Mouse (Mus musculus): Measurements from ENCODE around the gene Snrnp70. TPM values are rescaled to one million over a fixed set of nuclear protein-coding genes. Genes with fewer than 3 reads are reported as not detected.
A peak's percentile ranks its signal among the peaks of the same experiment; 100 is the strongest.
"Not testable (repeated sequence)": the region's sequence is repeated elsewhere in the genome, so short reads cannot be mapped to it uniquely, and the experiment has no call there.

Snrnp70 gene
- polyA plus RNA-seq, 1 experiment from 2014 or later, result 81.3 TPM

- peak; percentile 48 for TF ChIP-seq CTCF (IDR thresholded peaks at IDR 0.05; ENCODE audit: low read depth)
- not testable (repeated sequence) for H3K27ac ChIP-seq (ENCODE audit: low read depth, low read length); H3K4me1 ChIP-seq (replicated peaks; ENCODE audit: control insufficient read depth, insufficient read depth, low read length); H3K9me3 ChIP-seq (ENCODE audit: control insufficient read depth); H3K9ac ChIP-seq (ENCODE audit: low read depth, low read length); H3K27me3 ChIP-seq (replicated peaks; ENCODE audit: control insufficient read depth, insufficient read depth, low read length)
- H3K4me2 ChIP-seq (replicated peaks; ENCODE audit: low read depth), result peak overlapping the region; percentile 71
- peak overlapping the region; percentile 68 for H3K4me3 ChIP-seq (ENCODE audit: low read depth, low read length)
- peak; percentile 57 for ATAC-seq
- WGBS, result 8% methylated on average over 3 of the region's 3 CpGs
- H3K36me3 ChIP-seq (ENCODE audit: control insufficient read depth, insufficient read depth), result peaks cover 16% of the 10 kb centered on the region
Measured at GRCm38 (mm10) chr7:45396337-45396775, 814 bp upstream of the Snrnp70 start.

- Histone ChIP-seq H3K4me2 (replicated peaks; ENCODE audit: low read depth) (peak overlapping the region; percentile 77), H3K4me1 (replicated peaks; ENCODE audit: control insufficient read depth, insufficient read depth, low read length) (peaks cover 9% of the 10 kb centered on the region; the same call in 1 of the 2 replicates), H3K9ac (ENCODE audit: low read depth, low read length) (peak overlapping the region; percentile 84), H3K27ac (ENCODE audit: low read depth, low read length) (peak overlapping the region; percentile 95), H3K27me3 (replicated peaks; ENCODE audit: control insufficient read depth, insufficient read depth, low read length) (no peaks in the 10 kb centered on the region), H3K36me3 (ENCODE audit: control insufficient read depth, insufficient read depth) (peaks cover 26% of the 10 kb centered on the region), H3K9me3 (ENCODE audit: control insufficient read depth) (no peaks in the 10 kb centered on the region), H3K4me3 (ENCODE audit: low read depth, low read length) (peak overlapping the region; percentile 68)
- ATAC-seq, result peak; percentile 71
- no peak for TF ChIP-seq CTCF (IDR thresholded peaks at IDR 0.05; ENCODE audit: low read depth)
- WGBS, result 1% methylated on average over 19 of the region's 20 CpGs
Measured at GRCm38 (mm10) chr7:45395129-45395541, 407 bp downstream of the Snrnp70 start.

DNA sequence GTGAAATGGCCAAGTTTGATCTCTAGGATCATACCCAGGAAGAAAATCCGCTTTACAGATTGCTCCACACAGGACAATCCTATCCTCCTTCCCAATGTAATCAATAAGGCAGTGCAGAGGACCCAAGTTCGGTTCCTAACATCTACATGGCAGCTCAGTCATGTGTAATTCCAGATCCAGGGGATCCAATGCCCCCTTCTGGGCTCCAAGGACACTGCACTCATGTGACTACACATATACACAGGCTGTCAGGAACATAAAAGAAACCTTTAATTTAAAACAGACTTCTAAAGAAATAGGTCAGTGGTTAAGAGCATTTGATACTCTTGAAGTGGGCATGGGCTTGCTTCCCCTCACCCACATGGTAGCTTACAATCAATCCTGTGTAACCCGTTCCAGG, 9.5 kb downstream of the Snrnp70 start:
- Histone ChIP-seq H3K27ac (ENCODE audit: low read depth, low read length) (no peak overlapping the region), H3K27me3 (replicated peaks; ENCODE audit: control insufficient read depth, insufficient read depth, low read length) (no peaks in the 10 kb centered on the region), H3K4me1 (replicated peaks; ENCODE audit: control insufficient read depth, insufficient read depth, low read length) (no peaks in the 10 kb centered on the region), H3K9me3 (ENCODE audit: control insufficient read depth) (no peaks in the 10 kb centered on the region), H3K36me3 (ENCODE audit: control insufficient read depth, insufficient read depth) (peaks cover 96% of the 10 kb centered on the region), H3K9ac (ENCODE audit: low read depth, low read length) (no peak overlapping the region), H3K4me2 (replicated peaks; ENCODE audit: low read depth) (no peak overlapping the region), H3K4me3 (ENCODE audit: low read depth, low read length) (no peak overlapping the region)
- 92% methylated on average over 3 of the region's 3 CpGs for WGBS
- peak; percentile 57 for TF ChIP-seq CTCF (IDR thresholded peaks at IDR 0.05; ENCODE audit: low read depth)
- no peak for ATAC-seq

DNA sequence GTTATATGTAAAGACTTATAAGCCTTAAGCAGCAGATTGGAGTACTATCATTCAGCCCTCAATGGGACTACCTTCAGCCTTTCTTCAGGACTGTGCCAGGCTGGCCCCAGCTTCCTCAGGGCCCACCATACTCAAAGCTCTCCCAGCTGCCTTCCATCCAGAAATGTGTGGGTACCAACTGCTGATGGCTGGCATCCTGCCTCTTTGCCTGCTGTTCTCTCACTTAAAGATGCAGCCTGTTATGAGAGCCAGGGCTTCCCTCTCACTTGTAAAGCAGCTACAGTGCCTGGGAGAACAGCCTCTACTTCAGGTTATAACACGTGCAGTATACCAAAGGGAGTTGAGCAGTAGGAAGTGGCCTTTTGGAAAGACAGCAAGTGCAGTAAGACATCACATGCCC, 19.5 kb downstream of the Snrnp70 start:
- WGBS, result 69% methylated on average over 1 of the region's 1 CpGs
- no peak for TF ChIP-seq CTCF (IDR thresholded peaks at IDR 0.05; ENCODE audit: low read depth)
- Histone ChIP-seq H3K27me3 (replicated peaks; ENCODE audit: control insufficient read depth, insufficient read depth, low read length) (no peaks in the 10 kb centered on the region), H3K9ac (ENCODE audit: low read depth, low read length) (no peak overlapping the region), H3K9me3 (ENCODE audit: control insufficient read depth) (no peaks in the 10 kb centered on the region), H3K4me2 (replicated peaks; ENCODE audit: low read depth) (no peak overlapping the region), H3K27ac (ENCODE audit: low read depth, low read length) (no peak overlapping the region), H3K4me3 (ENCODE audit: low read depth, low read length) (no peak overlapping the region), H3K4me1 (replicated peaks; ENCODE audit: control insufficient read depth, insufficient read depth, low read length) (no peaks in the 10 kb centered on the region), H3K36me3 (ENCODE audit: control insufficient read depth, insufficient read depth) (peaks cover 63% of the 10 kb centered on the region)
- ATAC-seq, result no peak

GRCm38 (mm10) chr7:45374620-45375019, 20.9 kb downstream of the Snrnp70 start:
- H3K36me3 ChIP-seq (ENCODE audit: control insufficient read depth, insufficient read depth), result peaks cover 48% of the 10 kb centered on the region
- ATAC-seq, result no peak
- H3K4me1 ChIP-seq (replicated peaks; ENCODE audit: control insufficient read depth, insufficient read depth, low read length), result peaks cover 4% of the 10 kb centered on the region; the same call in 1 of the 2 replicates
- no peaks in the 10 kb centered on the region for H3K9me3 ChIP-seq (ENCODE audit: control insufficient read depth)
- H3K4me3 ChIP-seq (ENCODE audit: low read depth, low read length), result no peak overlapping the region
- H3K27me3 ChIP-seq (replicated peaks; ENCODE audit: control insufficient read depth, insufficient read depth, low read length), result no peaks in the 10 kb centered on the region
- TF ChIP-seq CTCF (IDR thresholded peaks at IDR 0.05; ENCODE audit: low read depth), result no peak
- H3K27ac ChIP-seq (ENCODE audit: low read depth, low read length), result no peak overlapping the region
- H3K4me2 ChIP-seq (replicated peaks; ENCODE audit: low read depth), result no peak overlapping the region
- no peak overlapping the region for H3K9ac ChIP-seq (ENCODE audit: low read depth, low read length)
- WGBS, result 86% methylated on average over 8 of the region's 8 CpGs

DNA sequence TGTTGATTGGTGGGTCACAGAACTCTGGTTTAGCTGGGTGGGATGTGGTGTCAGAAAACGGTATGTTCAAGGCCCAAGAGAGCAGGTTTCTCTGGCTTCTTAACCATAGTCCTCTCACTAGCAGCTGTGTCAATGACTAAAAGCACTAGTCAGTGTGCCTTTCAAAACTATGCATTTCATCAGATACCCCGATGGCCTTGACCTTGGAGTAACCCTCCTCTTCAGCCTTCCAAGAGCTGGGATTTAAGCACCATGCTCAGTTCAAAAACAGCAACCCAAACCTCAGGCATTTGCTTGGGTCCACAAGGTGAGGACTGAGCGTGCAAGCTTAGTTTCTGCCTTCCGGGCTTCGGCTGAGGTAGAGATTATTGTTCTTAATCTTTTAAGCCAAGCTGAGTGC, 23.2 kb downstream of the Snrnp70 start:
- Histone ChIP-seq H3K9ac (ENCODE audit: low read depth, low read length) (no peak overlapping the region), H3K27ac (ENCODE audit: low read depth, low read length) (no peak overlapping the region), H3K9me3 (ENCODE audit: control insufficient read depth) (no peaks in the 10 kb centered on the region), H3K4me1 (replicated peaks; ENCODE audit: control insufficient read depth, insufficient read depth, low read length) (peaks cover 4% of the 10 kb centered on the region; the same call in 1 of the 2 replicates), H3K4me2 (replicated peaks; ENCODE audit: low read depth) (no peak overlapping the region), H3K27me3 (replicated peaks; ENCODE audit: control insufficient read depth, insufficient read depth, low read length) (peaks cover 14% of the 10 kb centered on the region), H3K4me3 (ENCODE audit: low read depth, low read length) (no peak overlapping the region), H3K36me3 (ENCODE audit: control insufficient read depth, insufficient read depth) (peaks cover 26% of the 10 kb centered on the region)
- WGBS, result 73% methylated on average over 5 of the region's 5 CpGs
- ATAC-seq, result no peak
- TF ChIP-seq CTCF (IDR thresholded peaks at IDR 0.05; ENCODE audit: low read depth), result no peak
